Mouse (Mus musculus) heart, postnatal 0 days (tissue): Measurements from ENCODE around the gene Tcte2.

ENCODE experiments used
- CTCF ChIP-seq: IDR thresholded peaks from 2 replicates; pipeline ENCODE4 v1.5.1; 2016; ENCODE audit warnings: antibody characterized with exemption, control low read depth, low read depth
- EP300 ChIP-seq: IDR thresholded peaks from 2 replicates; pipeline ENCODE4 v1.6.1; 2016; ENCODE audit warnings: antibody characterized with exemption, low read depth

- TF ChIP-seq CTCF (no peak), EP300 (no peak)
Observed at GRCm38 (mm10) chr17:13671732-13672131, 89.9 kb downstream of the Tcte2 start.
